Mouse (Mus musculus): ENCODE results near the gene Pcnp. TPM values are rescaled to one million over a fixed set of nuclear protein-coding genes. Genes with fewer than 3 reads are reported as not detected.

The Pcnp gene
- polyA plus RNA-seq, 1 experiment from 2014 or later = 197 TPM

GRCm38 (mm10) chr16:55973431-55974255 lies 55.9 kb downstream of the Pcnp start, which contains the start of gene Zbtb11:
Gene Zbtb11, plus strand, starts transcription at chr16:55973883.
- Histone ChIP-seq H3K27ac (ENCODE audit: low read depth, low read length) (peak within 1 kb of the TSS; percentile 88), H3K27me3 (ENCODE audit: control insufficient read depth, insufficient read depth, low read length) (no peaks in the 10 kb centered on the region; the same call in 1 of the 2 replicates), H3K4me3 (ENCODE audit: low read depth, low read length) (peak within 1 kb of the TSS; percentile 97), H3K4me1 (ENCODE audit: control insufficient read depth, insufficient read depth, low read length) (peaks cover 14% of the 10 kb centered on the region), H3K9me3 (ENCODE audit: control insufficient read depth, low read length) (no peaks in the 10 kb centered on the region), H3K4me2 (ENCODE audit: low read depth, low read length) (peak within 1 kb of the TSS; percentile 75), H3K9ac (replicated peaks; ENCODE audit: low read depth, low read length) (peak within 1 kb of the TSS; percentile 90), H3K36me3 (ENCODE audit: control insufficient read depth, insufficient read depth, low read length) (peaks cover 30% of the 10 kb centered on the region)
- WGBS = under 1% methylated on average over 84 of the region's 86 CpGs
- ATAC-seq (ENCODE audit: low read depth) = peak; percentile 99

- 57% methylated on average over 10 of the region's 10 CpGs for WGBS
- Histone ChIP-seq H3K4me1 (ENCODE audit: control insufficient read depth, insufficient read depth, low read length) (peaks cover 14% of the 10 kb centered on the region), H3K27me3 (ENCODE audit: control insufficient read depth, insufficient read depth, low read length) (no peaks in the 10 kb centered on the region; the same call in 1 of the 2 replicates), H3K4me2 (ENCODE audit: low read depth, low read length) (peak overlapping the region; percentile 63), H3K9me3 (ENCODE audit: control insufficient read depth, low read length) (no peaks in the 10 kb centered on the region), H3K4me3 (ENCODE audit: low read depth, low read length) (peak overlapping the region; percentile 97; the same call in 1 of the 2 replicates), H3K27ac (ENCODE audit: low read depth, low read length) (no peak overlapping the region), H3K9ac (replicated peaks; ENCODE audit: low read depth, low read length) (no peak overlapping the region), H3K36me3 (ENCODE audit: control insufficient read depth, insufficient read depth, low read length) (peaks cover 30% of the 10 kb centered on the region)
- no peak for ATAC-seq (ENCODE audit: low read depth)
Observed at GRCm38 (mm10) chr16:55972626-55973201, 56.8 kb downstream of the Pcnp start.

- WGBS = 84% methylated on average over 6 of the region's 6 CpGs
- Histone ChIP-seq H3K9me3 (ENCODE audit: control insufficient read depth, low read length) (no peaks in the 10 kb centered on the region), H3K36me3 (ENCODE audit: control insufficient read depth, insufficient read depth, low read length) (peaks cover 30% of the 10 kb centered on the region), H3K9ac (replicated peaks; ENCODE audit: low read depth, low read length) (no peak overlapping the region), H3K27me3 (ENCODE audit: control insufficient read depth, insufficient read depth, low read length) (no peaks in the 10 kb centered on the region; the same call in 1 of the 2 replicates), H3K4me3 (ENCODE audit: low read depth, low read length) (no peak overlapping the region), H3K27ac (ENCODE audit: low read depth, low read length) (no peak overlapping the region), H3K4me1 (ENCODE audit: control insufficient read depth, insufficient read depth, low read length) (peaks cover 19% of the 10 kb centered on the region), H3K4me2 (ENCODE audit: low read depth, low read length) (no peak overlapping the region)
- ATAC-seq (ENCODE audit: low read depth) = no peak
Observed at GRCm38 (mm10) chr16:55971735-55972615, 57.6 kb downstream of the Pcnp start.

GRCm38 (mm10) chr16:55970416-55970815 lies 59.1 kb downstream of the Pcnp start:
- ATAC-seq (ENCODE audit: low read depth) = no peak
- Histone ChIP-seq H3K27me3 (ENCODE audit: control insufficient read depth, insufficient read depth, low read length) (no peaks in the 10 kb centered on the region; the same call in 1 of the 2 replicates), H3K4me1 (ENCODE audit: control insufficient read depth, insufficient read depth, low read length) (peaks cover 15% of the 10 kb centered on the region), H3K4me3 (ENCODE audit: low read depth, low read length) (no peak overlapping the region), H3K9ac (replicated peaks; ENCODE audit: low read depth, low read length) (no peak overlapping the region), H3K9me3 (ENCODE audit: control insufficient read depth, low read length) (no peaks in the 10 kb centered on the region), H3K36me3 (ENCODE audit: control insufficient read depth, insufficient read depth, low read length) (peaks cover 30% of the 10 kb centered on the region), H3K27ac (ENCODE audit: low read depth, low read length) (no peak overlapping the region), H3K4me2 (ENCODE audit: low read depth, low read length) (no peak overlapping the region)
- 95% methylated on average over 5 of the region's 5 CpGs for WGBS

- no peaks in the 10 kb centered on the region for H3K9me3 ChIP-seq (ENCODE audit: control insufficient read depth, low read length)
- WGBS = 79% methylated on average over 3 of the region's 3 CpGs
- no peak overlapping the region for H3K27ac ChIP-seq (ENCODE audit: low read depth, low read length)
- peaks cover 30% of the 10 kb centered on the region for H3K36me3 ChIP-seq (ENCODE audit: control insufficient read depth, insufficient read depth, low read length)
- H3K9ac ChIP-seq (replicated peaks; ENCODE audit: low read depth, low read length) = no peak overlapping the region
- ATAC-seq (ENCODE audit: low read depth) = no peak
- H3K27me3 ChIP-seq (ENCODE audit: control insufficient read depth, insufficient read depth, low read length) = no peaks in the 10 kb centered on the region; the same call in 1 of the 2 replicates
- H3K4me1 ChIP-seq (ENCODE audit: control insufficient read depth, insufficient read depth, low read length) = peaks cover 10% of the 10 kb centered on the region
- no peak overlapping the region for H3K4me2 ChIP-seq (ENCODE audit: low read depth, low read length)
- H3K4me3 ChIP-seq (ENCODE audit: low read depth, low read length) = no peak overlapping the region
Observed at GRCm38 (mm10) chr16:55969147-55969546, 60.4 kb downstream of the Pcnp start.

- H3K27me3 ChIP-seq (ENCODE audit: control insufficient read depth, insufficient read depth, low read length) = no peaks in the 10 kb centered on the region
- peak overlapping the region; percentile 68 for H3K9ac ChIP-seq (replicated peaks; ENCODE audit: low read depth, low read length)
- WGBS = 39% methylated on average over 1 of the region's 1 CpGs
- H3K4me1 ChIP-seq (ENCODE audit: control insufficient read depth, insufficient read depth, low read length) = peaks cover 5% of the 10 kb centered on the region; the same call in 1 of the 2 replicates
- H3K4me3 ChIP-seq (ENCODE audit: low read depth, low read length) = peak overlapping the region; percentile 55
- H3K36me3 ChIP-seq (ENCODE audit: control insufficient read depth, insufficient read depth, low read length) = peaks cover 30% of the 10 kb centered on the region
- peak overlapping the region; percentile 94 for H3K4me2 ChIP-seq (ENCODE audit: low read depth, low read length)
- no peaks in the 10 kb centered on the region for H3K9me3 ChIP-seq (ENCODE audit: control insufficient read depth, low read length)
- no peak for ATAC-seq (ENCODE audit: low read depth)
- H3K27ac ChIP-seq (ENCODE audit: low read depth, low read length) = no peak overlapping the region
Observed at GRCm38 (mm10) chr16:55967221-55967620, 62.3 kb downstream of the Pcnp start.

- peak within 1 kb of the TSS; percentile 68 for H3K9ac ChIP-seq (replicated peaks; ENCODE audit: low read depth, low read length)
- H3K36me3 ChIP-seq (ENCODE audit: control insufficient read depth, insufficient read depth, low read length) = peaks cover 21% of the 10 kb centered on the region; the same call in 1 of the 2 replicates
- peak within 1 kb of the TSS; percentile 55 for H3K4me3 ChIP-seq (ENCODE audit: low read depth, low read length)
- H3K4me2 ChIP-seq (ENCODE audit: low read depth, low read length) = peak within 1 kb of the TSS; percentile 94
- no peaks in the 10 kb centered on the region for H3K27me3 ChIP-seq (ENCODE audit: control insufficient read depth, insufficient read depth, low read length)
- H3K4me1 ChIP-seq (ENCODE audit: control insufficient read depth, insufficient read depth, low read length) = peaks cover 5% of the 10 kb centered on the region; the same call in 1 of the 2 replicates
- H3K27ac ChIP-seq (ENCODE audit: low read depth, low read length) = peak within 1 kb of the TSS; percentile 87
- under 1% methylated on average over 42 of the region's 42 CpGs for WGBS
- H3K9me3 ChIP-seq (ENCODE audit: control insufficient read depth, low read length) = no peaks in the 10 kb centered on the region
- ATAC-seq (ENCODE audit: low read depth) = peak; percentile 95
Observed at GRCm38 (mm10) chr16:55966212-55966871, 63.2 kb downstream of the Pcnp start, which contains the start of gene Rpl24. Gene Rpl24, plus strand, starts transcription at chr16:55966275.

Measured in neural tube, embryonic 14.5 days (tissue).